Mouse (Mus musculus) neural tube, embryonic 10.5 days (tissue): ENCODE results near the gene Bex3.

Experiments
- DNase-seq: peaks from one replicate; pipeline ENCODE4 v3.0.0-alpha.2; 2017; ENCODE audit warnings: low spot score; ENCODE audit errors: extremely low spot score

The Bex3 gene

GRCm38 (mm10) chrX:136269743-136270392 is at the start of gene Bex3:
Bex3 (plus strand) TSS chrX:136270253.
- peak; percentile 19 for DNase-seq

GRCm38 (mm10) chrX:136223714-136224113 is 46.3 kb upstream of the Bex3 start:
- no peak for DNase-seq

GRCm38 (mm10) chrX:136227768-136228167 is 42.3 kb upstream of the Bex3 start:
- DNase-seq: no peak

- DNase-seq: peak; percentile 13
Measured at GRCm38 (mm10) chrX:136238118-136238517, 31.9 kb upstream of the Bex3 start.

GRCm38 (mm10) chrX:136243181-136243580 is 26.9 kb upstream of the Bex3 start:
- DNase-seq: no peak

- DNase-seq: peak; percentile 67
Measured at GRCm38 (mm10) chrX:136244574-136245229, 25.4 kb upstream of the Bex3 start, which contains the start of gene Tceal9. Tceal9 (plus strand) TSS chrX:136245079.

- peak; percentile 32 for DNase-seq
Measured at GRCm38 (mm10) chrX:136245521-136246071, 24.5 kb upstream of the Bex3 start.

- DNase-seq: no peak
Measured at GRCm38 (mm10) chrX:136248811-136249210, 21.2 kb upstream of the Bex3 start.

GRCm38 (mm10) chrX:136249671-136250070 is 20.4 kb upstream of the Bex3 start:
- no peak for DNase-seq

- DNase-seq: no peak
Measured at GRCm38 (mm10) chrX:136252023-136252729, 17.9 kb upstream of the Bex3 start.

- DNase-seq: no peak
Measured at GRCm38 (mm10) chrX:136267720-136268119, 2.3 kb upstream of the Bex3 start.

GRCm38 (mm10) chrX:136268173-136268572 is 1.9 kb upstream of the Bex3 start:
- no peak for DNase-seq

GRCm38 (mm10) chrX:136270393-136271111 is 499 bp downstream of the Bex3 start:
- peak; percentile 29 for DNase-seq

GRCm38 (mm10) chrX:136274542-136274941 is 4.5 kb downstream of the Bex3 start:
- no peak for DNase-seq

- DNase-seq: no peak
Measured at GRCm38 (mm10) chrX:136275386-136275785, 5.3 kb downstream of the Bex3 start.

- no peak for DNase-seq
Measured at GRCm38 (mm10) chrX:136277577-136277976, 7.5 kb downstream of the Bex3 start.

GRCm38 (mm10) chrX:136278401-136278800 is 8.3 kb downstream of the Bex3 start:
- DNase-seq: no peak

GRCm38 (mm10) chrX:136279410-136279809 is 9.4 kb downstream of the Bex3 start:
- no peak for DNase-seq

- DNase-seq: peak; percentile 47
Measured at GRCm38 (mm10) chrX:136290817-136291281, 20.8 kb downstream of the Bex3 start.

GRCm38 (mm10) chrX:136304295-136304694 is 34.2 kb downstream of the Bex3 start:
- peak; percentile 23 for DNase-seq

- no peak for DNase-seq
Measured at GRCm38 (mm10) chrX:136306196-136306595, 36.1 kb downstream of the Bex3 start.
